Mouse (Mus musculus): Measurements from ENCODE around the gene Npff. TPM values are rescaled to one million over a fixed set of nuclear protein-coding genes. Genes with fewer than 3 reads are reported as not detected.

The Npff gene
- total RNA-seq, 2 experiments from 2014 or later = 2.6 to 3.0 TPM

GRCm38 (mm10) chr15:102503924-102504782, 20.6 kb downstream of the Npff start:
- no peak for DNase-seq

- no peak for DNase-seq
These were observed 21.3 kb downstream of the Npff start, which contains the start of gene Gm10337 for GRCm38 (mm10) chr15:102503447-102503846. Gene Gm10337 (plus strand): TSS chr15:102503722.

- no peak for DNase-seq
These were observed 22.4 kb downstream of the Npff start for GRCm38 (mm10) chr15:102502254-102502840.

GRCm38 (mm10) chr15:102501084-102501814, 23.5 kb downstream of the Npff start:
- no peak for DNase-seq

- DNase-seq = no peak
These were observed 24.3 kb downstream of the Npff start for GRCm38 (mm10) chr15:102500479-102500878.

- no peak for DNase-seq
These were observed 24.9 kb downstream of the Npff start for GRCm38 (mm10) chr15:102499851-102500250.

GRCm38 (mm10) chr15:102499370-102499769, 25.4 kb downstream of the Npff start:
- DNase-seq = no peak

- no peak for DNase-seq
These were observed 26.4 kb downstream of the Npff start for GRCm38 (mm10) chr15:102498322-102498721.

- DNase-seq = no peak
These were observed 37.1 kb downstream of the Npff start for GRCm38 (mm10) chr15:102487664-102488063.

- no peak for DNase-seq
These were observed 38.9 kb downstream of the Npff start for GRCm38 (mm10) chr15:102485853-102486252.

GRCm38 (mm10) chr15:102483136-102483535, 41.6 kb downstream of the Npff start:
- no peak for DNase-seq

GRCm38 (mm10) chr15:102474520-102474919, 50.2 kb downstream of the Npff start:
- DNase-seq = no peak

Other genes starting within 250 kb of the Npff start
- gene Mfsd5, start 245.5 kb downstream of the Npff start, total RNA-seq (2021) = 10 to 100 TPM; 21.1 to 22.7 TPM
- 10 to 100 TPM; 23.2 to 28.2 TPM for gene Espl1, start 228.7 kb downstream of the Npff start, total RNA-seq (2021)
- 100 to 1,000 TPM; 334 to 351 TPM for gene Pfdn5, start 198.8 kb downstream of the Npff start, total RNA-seq (2021)
- gene Myg1, start 193.2 kb downstream of the Npff start, total RNA-seq (2021) = 10 to 100 TPM; 31.8 to 37.3 TPM
- gene Aaas, start 174.2 kb downstream of the Npff start, total RNA-seq (2021) = 10 to 100 TPM; 29.2 to 30.0 TPM
- gene Sp7, start 157.8 kb downstream of the Npff start, total RNA-seq (2021) = not detected
- gene Sp1, start 118.8 kb downstream of the Npff start, total RNA-seq (2021) = 10 to 100 TPM; 55.5 to 74.3 TPM
- gene Amhr2, start 79.6 kb downstream of the Npff start, total RNA-seq (2021) = 1 to 10 TPM in 1 of 2 experiments, under 1 TPM in 1; 0.77 to 1.6 TPM
- 10 to 100 TPM; 26.4 to 28.0 TPM for gene Prr13, start 65.9 kb downstream of the Npff start, total RNA-seq (2021)
- gene Pcbp2, start 54.4 kb downstream of the Npff start, total RNA-seq (2021) = 100 to 1,000 TPM; 703 to 721 TPM
- gene Gm10337, start 21.2 kb downstream of the Npff start, total RNA-seq (2021) = 1 to 10 TPM in 1 of 2 experiments, not detected in 1; 7.3 TPM
- 1 to 10 TPM; 5.4 to 6.1 TPM for gene Map3k12, start 7.9 kb downstream of the Npff start, total RNA-seq (2021)
- 10 to 100 TPM; 58.6 to 58.9 TPM for gene Tarbp2, start 6.8 kb downstream of the Npff start, total RNA-seq (2021)
- gene Gm28047, start 100.1 kb upstream of the Npff start, total RNA-seq (2021) = 1 to 10 TPM in 1 of 2 experiments, not detected in 1; 1.9 TPM
- gene Atf7, start 100.5 kb upstream of the Npff start, total RNA-seq (2021) = 10 to 100 TPM; 68.7 to 69.2 TPM
- gene Atp5g2, start 147.4 kb upstream of the Npff start, total RNA-seq (2021) = 10 to 100 TPM; 34.9 to 35.2 TPM
- gene Calcoco1, start 197.2 kb upstream of the Npff start, total RNA-seq (2021) = 10 to 100 TPM; 65.6 to 71.0 TPM